Mouse (Mus musculus) kidney, postnatal 0 days (tissue): ENCODE results near the gene Cd96. TPM values are rescaled to one million over a fixed set of nuclear protein-coding genes. Genes with fewer than 3 reads are reported as not detected.

Experiments
- ATAC-seq: fragments of 200-750 bp; cut with Nextera tagmentation; replicated peaks from 2 replicates; pipeline ENCODE4 v1.8.0; 2017; ENCODE audit warnings: low read depth, moderate number of reproducible peaks, moderate TSS enrichment, moderate library complexity; ENCODE audit not compliant: low FRiP score
- DNase-seq: peaks from one replicate; pipeline ENCODE4 v3.0.0-alpha.2; 2016; ENCODE audit warnings: low spot score
- H3K27ac ChIP-seq: fragments of 300-500 bp; sonication (generic); 2 replicates; pipeline ENCODE4 v1.5.1; 2014; ENCODE audit warnings: mild to moderate bottlenecking
- H3K27me3 ChIP-seq: fragments of 300-500 bp; sonication (generic); 2 replicates; pipeline ENCODE4 v1.6.1; 2014; ENCODE audit warnings: low read length, mixed read lengths; ENCODE audit not compliant: insufficient read depth
- H3K36me3 ChIP-seq: fragments of 300-500 bp; sonication (generic); 2 replicates; pipeline ENCODE4 v1.6.1; 2014; ENCODE audit warnings: low read length, mixed read lengths; ENCODE audit not compliant: insufficient read depth
- H3K4me1 ChIP-seq: fragments of 300-500 bp; sonication (generic); replicated peaks from 2 replicates; pipeline ENCODE4 v1.6.1; 2014; ENCODE audit warnings: antibody characterized with exemption, low read length, mixed read lengths; ENCODE audit not compliant: insufficient read depth
- H3K4me2 ChIP-seq: fragments of 300-500 bp; sonication (generic); 2 replicates; pipeline ENCODE4 v1.6.1; 2014; ENCODE audit warnings: mild to moderate bottlenecking, low read length, moderate library complexity, mixed read lengths
- H3K4me3 ChIP-seq: fragments of 300-500 bp; sonication (generic); replicated peaks from 2 replicates; pipeline ENCODE4 v1.5.1; 2014; ENCODE audit warnings: low read depth, low read length
- H3K9ac ChIP-seq: fragments of 300-500 bp; sonication (generic); 2 replicates; pipeline ENCODE4 v1.6.1; 2014; ENCODE audit warnings: low read depth, low read length
- H3K9me3 ChIP-seq: fragments of 300-500 bp; sonication (generic); replicated peaks from 2 replicates; pipeline ENCODE4 v1.6.1; 2016; ENCODE audit warnings: low read length, inconsistent platforms, mixed read lengths
- CTCF ChIP-seq: IDR thresholded peaks from 2 replicates; pipeline ENCODE4 v1.5.1; 2016; ENCODE audit warnings: antibody characterized with exemption, low read depth, mild to moderate bottlenecking, moderate library complexity
- WGBS: fragments of 180-500 bp; shearing (Covaris S2); extraction: QIAGEN DNeasy Blood & Tissue Kit; methylation state at CpG from one replicate; pipeline ENCODE4 v1.1.7; 2014; 5-methylcytosine and 5-hydroxymethylcytosine counted together
- polyA plus RNA-seq: library from polyadenylated mRNA; unstranded; fragments of >200 nt; fragmentation: Nextera tagmentation; extraction: Ambion mirVana; gene quantifications from 2 replicates; pipeline ENCODE4 v1.2.1, GENCODE M21; 2015

The Cd96 gene
- polyA plus RNA-seq, 1 experiment from 2014 or later = not detected

DNA sequence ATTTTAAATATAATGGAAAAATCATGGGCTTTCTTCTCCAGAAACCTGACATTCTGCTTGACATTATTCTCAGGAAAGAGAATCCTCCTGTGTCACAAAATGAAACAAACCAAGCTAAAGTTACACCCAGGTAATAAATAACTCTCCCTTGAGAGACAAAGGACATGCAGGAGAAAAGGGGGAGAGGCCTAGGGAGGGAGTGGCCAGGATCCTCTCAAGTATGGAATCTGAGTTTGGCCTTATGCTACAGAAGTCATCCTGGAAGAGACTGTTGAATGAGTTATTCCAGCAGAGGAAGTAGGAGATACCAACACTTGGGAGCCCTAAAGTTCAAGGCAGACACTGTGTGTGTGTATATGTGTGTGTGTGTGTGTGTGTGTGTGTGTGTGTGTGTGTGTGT is 2.2 kb upstream of the Cd96 start:
- Histone ChIP-seq H3K27me3 (no peaks in the 10 kb centered on the region), H3K4me3 (no peak overlapping the region), H3K27ac (no peak overlapping the region), H3K9me3 (no peaks in the 10 kb centered on the region), H3K4me1 (no peaks in the 10 kb centered on the region), H3K4me2 (no peak overlapping the region), H3K9ac (no peak overlapping the region), H3K36me3 (no peaks in the 10 kb centered on the region)
- peak; percentile 47 for DNase-seq
- ATAC-seq = no peak
- no peak for TF ChIP-seq CTCF

DNA sequence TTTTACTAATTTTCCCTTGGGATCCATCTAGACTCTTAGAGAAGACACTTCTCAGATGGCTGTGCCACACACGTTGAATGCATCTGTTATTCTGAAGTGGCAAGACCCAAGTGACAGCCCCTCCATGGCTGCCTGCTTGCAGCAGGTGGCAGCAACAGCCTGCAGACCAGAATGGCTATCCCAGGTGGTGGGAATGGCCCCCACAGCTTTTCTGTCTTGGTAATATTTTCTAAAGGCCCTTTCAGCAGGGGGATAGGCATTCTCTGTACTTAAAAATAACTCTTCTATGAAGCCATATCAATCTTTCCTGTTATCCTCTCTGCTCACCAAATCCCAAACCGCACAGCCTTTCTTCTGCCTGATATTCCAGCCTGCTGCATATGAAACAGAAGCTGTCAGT is 1.4 kb upstream of the Cd96 start:
- H3K9me3 ChIP-seq = no peaks in the 10 kb centered on the region
- ATAC-seq (no peak), DNase-seq (peak; percentile 14)
- no peak overlapping the region for H3K9ac ChIP-seq
- no peak overlapping the region for H3K4me3 ChIP-seq
- no peaks in the 10 kb centered on the region for H3K36me3 ChIP-seq
- no peaks in the 10 kb centered on the region for H3K4me1 ChIP-seq
- TF ChIP-seq CTCF = peak; percentile 64
- no peaks in the 10 kb centered on the region for H3K27me3 ChIP-seq
- 39% methylated on average over 2 of the region's 2 CpGs for WGBS
- no peak overlapping the region for H3K27ac ChIP-seq
- no peak overlapping the region for H3K4me2 ChIP-seq

DNA sequence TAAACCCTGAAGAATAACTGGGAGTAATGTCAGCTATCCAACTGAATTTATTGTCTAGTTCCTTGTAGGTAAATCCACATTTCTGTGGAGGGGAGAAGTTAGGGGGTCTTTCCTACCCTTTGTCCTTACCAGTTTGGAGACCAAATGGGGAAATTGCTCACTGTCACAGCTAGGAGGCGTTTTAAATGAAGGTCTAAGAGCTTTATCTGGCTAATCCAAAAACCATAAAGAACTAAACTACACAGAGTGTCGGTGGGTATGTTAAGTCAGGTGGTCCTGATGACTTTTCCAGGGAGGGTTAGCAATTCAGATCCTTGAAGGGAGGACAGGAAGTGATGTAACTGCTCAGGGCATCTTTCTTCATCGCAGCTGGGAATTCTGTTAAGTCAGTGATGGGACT is 556 bp upstream of the Cd96 start:
- WGBS = 33% methylated on average over 3 of the region's 3 CpGs
- Histone ChIP-seq H3K4me3 (no peak overlapping the region), H3K9me3 (no peaks in the 10 kb centered on the region), H3K36me3 (no peaks in the 10 kb centered on the region), H3K4me1 (no peaks in the 10 kb centered on the region), H3K27me3 (no peaks in the 10 kb centered on the region), H3K9ac (no peak overlapping the region), H3K4me2 (no peak overlapping the region), H3K27ac (no peak overlapping the region)
- DNase-seq (no peak), ATAC-seq (no peak)
- TF ChIP-seq CTCF = 0 out of 2 replicates have a peak, but pooled peaks have one; percentile 26

DNA sequence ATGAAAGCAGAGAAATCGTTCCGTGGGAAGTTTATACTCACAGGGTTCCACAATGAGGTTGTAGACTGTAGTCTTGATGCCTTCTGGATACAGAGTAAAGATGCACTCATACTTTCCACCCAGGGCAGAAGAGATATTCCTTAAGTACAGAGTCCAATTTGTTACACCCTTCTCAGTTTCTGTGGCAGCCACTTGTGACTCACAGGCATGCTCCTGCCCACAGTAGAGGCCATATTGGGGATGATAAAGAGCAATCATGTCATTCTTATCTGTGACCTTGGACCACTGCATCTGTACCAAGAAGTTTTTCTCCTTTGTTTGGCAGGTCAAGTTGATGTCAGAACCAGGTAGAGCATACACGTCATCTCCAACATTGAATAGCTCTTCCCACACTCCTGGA is 2.4 kb downstream of the Cd96 start:
- H3K4me2 ChIP-seq = no peak overlapping the region
- ATAC-seq = no peak
- 91% methylated on average over 3 of the region's 3 CpGs for WGBS

DNA sequence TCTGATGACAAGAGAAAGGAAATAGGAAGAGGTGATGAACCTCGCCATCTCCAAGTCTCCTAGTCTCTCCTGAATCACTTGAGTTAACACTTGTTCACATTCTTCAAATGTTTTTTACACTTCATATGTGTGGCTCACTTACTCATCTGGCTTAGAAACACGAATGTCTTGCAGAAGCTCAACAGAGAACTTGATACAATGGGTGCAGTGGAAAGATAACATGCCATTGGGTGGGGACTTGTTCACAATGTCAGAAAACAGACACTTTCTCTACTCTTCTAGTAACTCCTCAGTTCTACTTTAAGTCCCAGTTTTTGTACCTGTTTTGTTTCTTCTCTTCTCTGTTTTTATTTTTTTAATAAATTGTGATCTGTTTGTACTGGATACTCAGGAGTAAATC is 5.3 kb downstream of the Cd96 start:
- no peaks in the 10 kb centered on the region for H3K9me3 ChIP-seq
- no peak overlapping the region for H3K9ac ChIP-seq
- no peaks in the 10 kb centered on the region for H3K36me3 ChIP-seq
- no peak overlapping the region for H3K4me3 ChIP-seq
- no peak for TF ChIP-seq CTCF
- H3K4me1 ChIP-seq = no peaks in the 10 kb centered on the region
- no peak overlapping the region for H3K27ac ChIP-seq
- ATAC-seq = no peak
- H3K4me2 ChIP-seq = no peak overlapping the region
- WGBS = 74% methylated on average over 2 of the region's 2 CpGs
- no peak for DNase-seq
- H3K27me3 ChIP-seq = no peaks in the 10 kb centered on the region

More for the DNA sequence above, 2.4 kb downstream of the Cd96 start:
- Histone ChIP-seq H3K4me1 (no peaks in the 10 kb centered on the region), H3K27me3 (no peaks in the 10 kb centered on the region), H3K4me3 (no peak overlapping the region), H3K9me3 (no peaks in the 10 kb centered on the region), H3K27ac (no peak overlapping the region), H3K36me3 (no peaks in the 10 kb centered on the region), H3K9ac (no peak overlapping the region)
- TF ChIP-seq CTCF = no peak
- DNase-seq = no peak

DNA sequence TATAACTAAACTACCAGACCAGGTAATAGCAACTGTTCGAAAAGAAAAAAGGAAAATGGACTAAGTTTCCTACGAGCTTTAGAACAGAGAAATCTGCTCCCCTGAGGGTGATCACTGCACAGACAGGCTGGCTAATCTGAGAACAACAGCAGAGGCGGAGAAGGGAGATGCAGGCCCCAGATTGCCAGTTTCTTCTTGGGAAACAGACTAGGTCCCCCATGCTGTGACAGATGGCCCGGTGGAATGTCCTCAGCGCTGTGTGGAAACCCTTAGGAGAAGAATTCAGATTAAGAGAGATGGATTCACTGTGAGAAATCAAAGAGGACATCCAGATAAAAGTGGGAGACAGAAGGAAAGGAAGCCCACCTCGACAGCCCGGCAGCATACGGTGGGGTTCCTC is 10.5 kb downstream of the Cd96 start:
- Histone ChIP-seq H3K9ac (no peak overlapping the region), H3K36me3 (no peaks in the 10 kb centered on the region), H3K27me3 (no peaks in the 10 kb centered on the region), H3K4me1 (no peaks in the 10 kb centered on the region), H3K4me2 (no peak overlapping the region), H3K27ac (no peak overlapping the region), H3K4me3 (no peak overlapping the region), H3K9me3 (no peaks in the 10 kb centered on the region)
- no peak for DNase-seq
- WGBS = 71% methylated on average over 8 of the region's 8 CpGs
- TF ChIP-seq CTCF = no peak
- ATAC-seq = no peak

DNA sequence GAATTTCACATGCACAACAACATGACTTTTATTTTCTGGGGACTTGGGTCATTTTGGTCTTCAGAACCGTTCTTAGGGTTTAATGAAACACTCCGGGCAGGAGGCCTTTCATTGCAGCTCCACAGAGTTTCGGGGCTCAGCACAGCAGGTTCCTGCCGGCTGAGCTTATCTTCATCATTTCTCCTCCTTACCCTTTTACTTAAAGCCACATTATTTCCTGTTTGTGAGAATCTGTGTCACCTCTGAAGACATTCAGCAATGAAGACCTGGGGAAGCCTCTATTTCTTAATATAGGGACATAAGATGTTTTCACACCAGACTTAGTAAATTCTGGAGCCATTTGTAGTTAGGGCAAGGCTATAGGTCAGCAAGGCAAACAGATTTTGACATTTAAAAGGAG is 12.6 kb downstream of the Cd96 start:
- Histone ChIP-seq H3K27ac (no peak overlapping the region), H3K36me3 (no peaks in the 10 kb centered on the region), H3K27me3 (no peaks in the 10 kb centered on the region), H3K4me3 (no peak overlapping the region), H3K9me3 (no peaks in the 10 kb centered on the region), H3K9ac (no peak overlapping the region), H3K4me2 (no peak overlapping the region), H3K4me1 (no peaks in the 10 kb centered on the region)
- no peak for ATAC-seq
- no peak for DNase-seq
- 79% methylated on average over 4 of the region's 4 CpGs for whole genome bisulfite sequencing
- TF ChIP-seq CTCF = no peak
